Mouse (Mus musculus) myocyte (in vitro differentiated cells): ENCODE measurements around the gene Rem1. TPM values are rescaled to one million over a fixed set of nuclear protein-coding genes. Genes with fewer than 3 reads are reported as not detected.

Experiments used
- H3K27me3 ChIP-seq: one replicate; pipeline ENCODE4 v1.6.1; 2011; ENCODE audit not compliant: control insufficient read depth, insufficient read depth, insufficient read length
- H3K36me3 ChIP-seq: one replicate; pipeline ENCODE4 v1.6.1; 2011; ENCODE audit not compliant: control insufficient read depth, insufficient read depth
- H3K4me2 ChIP-seq: one replicate; pipeline ENCODE4 v1.6.1; 2011; ENCODE audit warnings: low read depth, control low read depth
- H3K4me3 ChIP-seq: one replicate; pipeline ENCODE4 v1.5.1; 2011; ENCODE audit warnings: mild to moderate bottlenecking, control low read depth, moderate library complexity
- H3K79me2 ChIP-seq: one replicate; pipeline ENCODE4 v1.6.1; 2011; ENCODE audit not compliant: control insufficient read depth, insufficient read depth
- H3ac ChIP-seq: one replicate; pipeline ENCODE4 v1.6.1; 2011; ENCODE audit not compliant: control insufficient read depth, insufficient read length
- CEBPB ChIP-seq: IDR thresholded peaks from 2 replicates; pipeline ENCODE4 v1.6.1; 2011; ENCODE audit warnings: mild to moderate bottlenecking, moderate library complexity; ENCODE audit not compliant: poor library complexity, insufficient read depth, severe bottlenecking
- E2F4 ChIP-seq: IDR thresholded peaks from one replicate; pipeline ENCODE4 v1.6.1; 2011; ENCODE audit warnings: mild to moderate bottlenecking, control low read depth, moderate library complexity; ENCODE audit not compliant: insufficient read depth
- MAX ChIP-seq: IDR thresholded peaks from one replicate; pipeline ENCODE4 v1.6.1; 2011; ENCODE audit warnings: low read depth, mild to moderate bottlenecking, control low read depth
- MYOD1 ChIP-seq, 3 experiments: IDR thresholded peaks; one replicate each; pipeline ENCODE4 v1.6.1; 2011; ENCODE audit warnings: control low read depth in 2 of 3, low read depth in 2 of 3, mild to moderate bottlenecking in 2 of 3, moderate library complexity in 1 of 3; ENCODE audit not compliant: insufficient read length in 2 of 3, control insufficient read depth in 1 of 3
- MYOG ChIP-seq, 3 experiments: IDR thresholded peaks; one replicate each; pipeline ENCODE4 v1.6.1; 2011; ENCODE audit warnings: control low read depth in 2 of 3, low read depth in 2 of 3, mild to moderate bottlenecking in 2 of 3; ENCODE audit not compliant: insufficient read length in 2 of 3, control insufficient read depth in 1 of 3, insufficient read depth in 1 of 3
- POLR2A ChIP-seq: IDR thresholded peaks from one replicate; pipeline ENCODE4 v1.6.1; 2011; ENCODE audit warnings: low read depth, mild to moderate bottlenecking, control low read depth, moderate library complexity; ENCODE audit not compliant: insufficient read length
- POLR2AphosphoS2 ChIP-seq: IDR thresholded peaks from one replicate; pipeline ENCODE4 v1.6.1; 2011; ENCODE audit warnings: low read depth, control low read depth; ENCODE audit not compliant: insufficient read length
- REST ChIP-seq: IDR thresholded peaks from one replicate; pipeline ENCODE4 v1.6.1; 2011; ENCODE audit warnings: mild to moderate bottlenecking, control low read depth, moderate library complexity; ENCODE audit not compliant: insufficient read depth, insufficient read length
- SRF ChIP-seq: IDR thresholded peaks from one replicate; pipeline ENCODE4 v1.6.1; 2011; ENCODE audit warnings: low read depth; ENCODE audit not compliant: control insufficient read depth, insufficient read length
- TCF12 ChIP-seq: IDR thresholded peaks from one replicate; pipeline ENCODE4 v1.6.1; 2011; ENCODE audit warnings: mild to moderate bottlenecking, control low read depth; ENCODE audit not compliant: poor library complexity, insufficient read depth, severe bottlenecking
- TCF3 ChIP-seq: IDR thresholded peaks from one replicate; pipeline ENCODE4 v1.6.1; 2011; ENCODE audit warnings: low read depth, control low read depth; ENCODE audit not compliant: insufficient read length
- USF1 ChIP-seq: IDR thresholded peaks from one replicate; pipeline ENCODE4 v1.6.1; 2011; ENCODE audit warnings: low read depth, mild to moderate bottlenecking, control low read depth, moderate library complexity
- polyA plus RNA-seq: library from polyadenylated mRNA; unstranded; fragments of >200 nt; fragmentation: generic; extraction: Trizol; gene quantifications from one replicate; pipeline ENCODE4 v1.2.1, GENCODE M21; 2012; ENCODE audit warnings: missing spikeins

Rem1 gene
- polyA plus RNA-seq, 1 experiment: 28.3 TPM

GRCm38 (mm10) chr2:152672166-152672565 is 45.4 kb downstream of the Rem1 start:
- peaks cover 11% of the 10 kb centered on the region for H3K36me3 ChIP-seq
- H3K79me2 ChIP-seq: peaks cover 69% of the 10 kb centered on the region
- TF ChIP-seq MAX (no peak), POLR2AphosphoS2 (no peak), CEBPB (no peak), POLR2A (no peak), TCF12 (no peak), MYOG (IDR thresholded peaks at IDR 0.05; ENCODE audit: control insufficient read depth in 1 of 3, insufficient read depth in 1 of 3, insufficient read length in 2 of 3, low read depth in 2 of 3) (no peak), TCF3 (no peak), REST (no peak)
- peak overlapping the region; percentile 90 for H3K4me3 ChIP-seq
- H3K4me2 ChIP-seq: peak overlapping the region; percentile 97
- H3ac ChIP-seq: no peak overlapping the region
- H3K27me3 ChIP-seq: no peaks in the 10 kb centered on the region

- TF ChIP-seq MYOG (IDR thresholded peaks at IDR 0.05; ENCODE audit: control insufficient read depth in 1 of 3, insufficient read depth in 1 of 3, insufficient read length in 2 of 3, low read depth in 2 of 3) (peak in 1 of 3 experiments; percentile 37), REST (no peak)
- Histone ChIP-seq H3K27me3 (no peaks in the 10 kb centered on the region), H3K36me3 (peaks cover 23% of the 10 kb centered on the region), H3K79me2 (peaks cover 83% of the 10 kb centered on the region), H3ac (no peak overlapping the region), H3K4me3 (no peak overlapping the region), H3K4me2 (no peak overlapping the region)
Observed at GRCm38 (mm10) chr2:152674148-152674547, 47.4 kb downstream of the Rem1 start.

- TF ChIP-seq TCF12 (no peak), POLR2AphosphoS2 (peak; percentile 35), REST (no peak), MYOD1 (IDR thresholded peaks at IDR 0.05; ENCODE audit: control insufficient read depth in 1 of 3, insufficient read length in 2 of 3, low read depth in 2 of 3) (peak in 2 of 3 experiments; percentile 46 to 80), MYOG (IDR thresholded peaks at IDR 0.05; ENCODE audit: control insufficient read depth in 1 of 3, insufficient read depth in 1 of 3, insufficient read length in 2 of 3, low read depth in 2 of 3) (peak; percentile 13 to 86 (median 75))
- H3K4me3 ChIP-seq: no peak overlapping the region
- H3K4me2 ChIP-seq: peak overlapping the region; percentile 9
- H3K36me3 ChIP-seq: peaks cover 35% of the 10 kb centered on the region
- no peaks in the 10 kb centered on the region for H3K27me3 ChIP-seq
- peaks cover 84% of the 10 kb centered on the region for H3K79me2 ChIP-seq
- no peak overlapping the region for H3ac ChIP-seq
Observed at GRCm38 (mm10) chr2:152675252-152675791, 48.6 kb downstream of the Rem1 start.

GRCm38 (mm10) chr2:152678302-152678701 is 51.6 kb downstream of the Rem1 start:
- no peak for TF ChIP-seq TCF3
- no peak for TF ChIP-seq MAX
- TF ChIP-seq POLR2AphosphoS2: no peak
- TF ChIP-seq REST: no peak
- TF ChIP-seq CEBPB: no peak
- TF ChIP-seq TCF12: no peak
- no peak for TF ChIP-seq USF1
- TF ChIP-seq E2F4: no peak
- no peak for TF ChIP-seq MYOD1 (IDR thresholded peaks at IDR 0.05; ENCODE audit: control insufficient read depth in 1 of 3, insufficient read length in 2 of 3, low read depth in 2 of 3)
- TF ChIP-seq SRF: no peak
- TF ChIP-seq POLR2A: no peak
- no peak for TF ChIP-seq MYOG (IDR thresholded peaks at IDR 0.05; ENCODE audit: control insufficient read depth in 1 of 3, insufficient read depth in 1 of 3, insufficient read length in 2 of 3, low read depth in 2 of 3)
- H3ac ChIP-seq: no peak overlapping the region
- H3K36me3 ChIP-seq: peaks cover 57% of the 10 kb centered on the region
- no peak overlapping the region for H3K4me2 ChIP-seq
- H3K79me2 ChIP-seq: peaks cover 54% of the 10 kb centered on the region
- H3K4me3 ChIP-seq: no peak overlapping the region
- no peaks in the 10 kb centered on the region for H3K27me3 ChIP-seq

- Histone ChIP-seq H3K4me3 (no peak overlapping the region), H3K79me2 (peaks cover 48% of the 10 kb centered on the region), H3K4me2 (no peak overlapping the region), H3K27me3 (no peaks in the 10 kb centered on the region), H3K36me3 (peaks cover 57% of the 10 kb centered on the region), H3ac (no peak overlapping the region)
- TF ChIP-seq TCF12 (no peak), E2F4 (no peak), SRF (no peak), TCF3 (no peak), USF1 (no peak), REST (no peak), MYOG (IDR thresholded peaks at IDR 0.05; ENCODE audit: control insufficient read depth in 1 of 3, insufficient read depth in 1 of 3, insufficient read length in 2 of 3, low read depth in 2 of 3) (no peak), POLR2AphosphoS2 (no peak), POLR2A (no peak), CEBPB (no peak), MAX (no peak), MYOD1 (IDR thresholded peaks at IDR 0.05; ENCODE audit: control insufficient read depth in 1 of 3, insufficient read length in 2 of 3, low read depth in 2 of 3) (no peak)
Observed at GRCm38 (mm10) chr2:152678925-152679324, 52.2 kb downstream of the Rem1 start.
